Mouse (Mus musculus) G1E (cell line): ENCODE measurements around the gene Usp40.

Experiments
- CTCF ChIP-seq: IDR thresholded peaks from 2 replicates; pipeline ENCODE4 v1.5.1; 2012; ENCODE audit warnings: low read depth, low read length, inconsistent platforms, mixed read lengths
- GATA1 ChIP-seq: IDR thresholded peaks from 2 replicates; pipeline ENCODE4 v1.6.1; 2012; ENCODE audit warnings: borderline replicate concordance, low read length, inconsistent platforms, mixed read lengths
- POLR2AphosphoS5 ChIP-seq: IDR thresholded peaks from 2 replicates; pipeline ENCODE4 v1.6.1; 2012; ENCODE audit warnings: low read depth, low read length, inconsistent platforms; ENCODE audit not compliant: insufficient replicate concordance

DNA sequence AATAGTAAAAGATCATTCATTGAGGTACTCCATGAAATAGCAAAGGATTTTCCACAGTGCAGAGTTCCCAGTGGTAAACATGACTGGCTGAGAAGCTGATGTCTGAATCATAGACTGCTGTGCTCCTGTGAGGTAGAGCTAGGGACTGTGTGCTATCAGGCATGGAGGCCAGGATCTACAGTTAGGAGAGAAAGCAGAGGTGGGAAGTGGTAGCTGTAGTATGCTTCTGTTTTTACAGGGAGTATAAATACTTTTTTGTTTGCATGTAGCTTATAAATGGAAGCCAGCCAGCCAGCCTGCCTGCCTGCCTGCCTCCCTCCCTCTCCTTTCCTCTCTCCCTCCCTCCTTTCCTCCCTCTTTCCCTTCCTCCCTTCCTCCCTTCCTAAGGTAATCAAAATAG, 95.0 kb downstream of the Usp40 start:
- TF ChIP-seq CTCF, result no peak
- no peak for TF ChIP-seq GATA1
- no peak for TF ChIP-seq POLR2AphosphoS5
